Mouse (Mus musculus): Measurements from ENCODE around the gene Bcas3. TPM values are rescaled to one million over a fixed set of nuclear protein-coding genes. Genes with fewer than 3 reads are reported as not detected.

Bcas3 gene
- polyA plus RNA-seq, 1 experiment, result 17.0 TPM

DNA sequence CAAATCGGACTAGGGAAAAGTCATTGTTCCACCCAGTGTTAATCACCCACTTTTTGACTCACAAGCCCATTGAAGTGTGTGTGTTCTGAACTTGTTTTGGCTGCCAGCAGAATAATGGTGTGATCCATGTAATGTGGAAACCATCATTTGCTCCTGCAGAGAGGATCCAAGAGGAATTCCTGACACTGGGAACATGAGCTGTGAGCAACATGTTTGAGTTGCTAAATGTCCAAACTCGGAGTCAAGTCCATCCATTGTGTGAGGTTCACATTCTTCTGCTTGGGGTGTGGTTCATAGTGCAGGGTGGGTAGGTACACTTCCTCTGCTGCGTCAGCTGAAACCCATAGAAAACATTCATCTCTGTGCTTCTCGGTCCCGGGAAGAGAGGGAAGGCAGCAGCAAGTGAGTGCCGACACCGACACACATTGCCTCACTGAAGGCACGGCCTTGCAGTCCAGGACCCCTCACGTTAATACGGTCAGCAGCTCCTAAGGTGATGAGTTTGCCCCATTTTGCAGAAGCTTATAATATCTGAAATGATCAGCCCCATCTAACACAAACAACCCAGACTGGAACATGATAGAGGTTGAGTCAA, 320.0 kb downstream of the Bcas3 start:
- H3K27ac ChIP-seq (ENCODE audit: insufficient read depth, low read length), result no peak overlapping the region
- no peaks in the 10 kb centered on the region for H3K4me1 ChIP-seq (ENCODE audit: control insufficient read depth, insufficient read depth, low read length)
- H3K4me3 ChIP-seq (ENCODE audit: insufficient read depth, low read length), result no peak overlapping the region
- no peak for TF ChIP-seq CTCF (IDR thresholded peaks at IDR 0.05; ENCODE audit: borderline replicate concordance, insufficient read depth, low read length)

DNA sequence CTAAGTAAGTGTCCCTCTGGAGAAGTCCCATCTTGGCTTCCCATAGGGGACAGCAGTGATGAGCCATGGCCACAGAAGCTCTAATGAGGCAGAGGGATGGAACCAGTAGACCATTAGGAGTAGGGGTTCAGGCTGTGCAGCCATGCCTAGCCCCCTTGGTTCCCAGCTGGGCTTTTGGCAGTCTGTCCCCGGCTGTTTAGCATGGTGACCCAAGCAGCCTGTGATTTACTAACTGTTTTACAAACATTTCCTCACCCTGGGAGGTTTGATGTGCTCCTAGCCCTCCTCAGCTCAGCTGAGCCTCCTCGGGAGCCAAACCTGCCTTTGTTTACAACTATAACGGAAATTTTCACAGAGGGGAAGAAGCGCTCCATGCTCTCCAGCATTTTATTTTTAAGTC, 322.3 kb downstream of the Bcas3 start:
- H3K27ac ChIP-seq (ENCODE audit: insufficient read depth, low read length), result no peak overlapping the region
- TF ChIP-seq CTCF (IDR thresholded peaks at IDR 0.05; ENCODE audit: borderline replicate concordance, insufficient read depth, low read length), result no peak
- TF ChIP-seq POLR2A (IDR thresholded peaks at IDR 0.05; ENCODE audit: low read depth, low read length), result no peak
- no peaks in the 10 kb centered on the region for H3K4me1 ChIP-seq (ENCODE audit: control insufficient read depth, insufficient read depth, low read length)
- H3K4me3 ChIP-seq (ENCODE audit: insufficient read depth, low read length), result no peak overlapping the region

DNA sequence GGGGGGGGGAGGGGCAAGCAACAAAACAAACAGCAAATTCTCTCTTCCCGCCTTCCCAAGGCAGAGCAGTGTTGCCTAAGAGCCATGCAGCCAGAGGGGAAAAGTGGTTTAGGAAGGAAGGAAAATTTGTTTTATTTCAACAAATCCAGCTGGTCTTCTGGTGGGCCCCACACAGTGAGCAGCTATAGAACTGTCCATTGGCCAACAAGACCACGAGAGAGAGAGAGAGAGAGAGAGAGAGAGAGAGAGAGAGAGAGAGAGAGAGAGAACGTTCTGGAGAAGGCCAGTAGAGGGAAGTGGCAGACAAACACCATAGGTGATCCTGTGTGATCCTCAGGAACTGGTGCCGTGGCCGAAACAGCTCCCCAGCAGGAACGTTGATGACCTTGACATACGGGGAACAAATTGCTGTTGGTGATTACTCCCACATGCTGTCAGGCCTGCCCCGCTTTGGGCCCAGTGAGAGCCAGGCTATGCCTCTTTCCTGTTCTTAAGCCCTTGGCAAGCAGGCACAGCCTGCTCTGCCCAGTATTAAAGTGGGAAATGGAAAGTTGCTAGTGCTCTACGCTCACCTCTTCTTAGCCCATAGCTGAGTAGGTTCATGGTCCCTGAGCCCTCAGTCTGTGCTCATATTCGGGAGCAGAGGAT, 323.5 kb downstream of the Bcas3 start:
- no peak overlapping the region for H3K27ac ChIP-seq (ENCODE audit: insufficient read depth, low read length)
- TF ChIP-seq POLR2A (IDR thresholded peaks at IDR 0.05; ENCODE audit: low read depth, low read length) (no peak), CTCF (IDR thresholded peaks at IDR 0.05; ENCODE audit: borderline replicate concordance, insufficient read depth, low read length) (no peak)
- no peak overlapping the region for H3K4me3 ChIP-seq (ENCODE audit: insufficient read depth, low read length)
- H3K4me1 ChIP-seq (ENCODE audit: control insufficient read depth, insufficient read depth, low read length), result no peaks in the 10 kb centered on the region

DNA sequence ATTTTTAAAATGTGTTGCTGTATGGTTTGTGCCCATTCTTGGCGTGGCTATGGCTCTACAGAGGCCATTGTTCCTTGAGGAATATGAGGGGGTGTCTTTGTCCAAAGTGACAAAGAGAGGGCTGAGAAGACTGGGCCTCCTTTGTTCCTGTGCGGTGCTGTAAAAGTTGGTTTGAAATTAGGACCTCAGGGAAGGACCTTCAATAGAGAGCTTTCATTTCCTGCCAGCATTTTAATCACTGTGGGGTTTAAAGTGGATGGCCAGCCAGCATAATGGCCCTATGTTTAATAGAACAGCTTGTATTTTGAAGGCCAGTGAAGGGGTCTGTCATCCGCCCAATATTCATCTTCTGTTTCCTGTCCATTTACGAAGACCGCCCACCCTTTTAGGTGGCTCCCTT, 325.7 kb downstream of the Bcas3 start:
- no peak overlapping the region for H3K27ac ChIP-seq (ENCODE audit: insufficient read depth, low read length)
- no peak for TF ChIP-seq POLR2A (IDR thresholded peaks at IDR 0.05; ENCODE audit: low read depth, low read length)
- H3K4me1 ChIP-seq (ENCODE audit: control insufficient read depth, insufficient read depth, low read length), result no peaks in the 10 kb centered on the region
- H3K4me3 ChIP-seq (ENCODE audit: insufficient read depth, low read length), result no peak overlapping the region

DNA sequence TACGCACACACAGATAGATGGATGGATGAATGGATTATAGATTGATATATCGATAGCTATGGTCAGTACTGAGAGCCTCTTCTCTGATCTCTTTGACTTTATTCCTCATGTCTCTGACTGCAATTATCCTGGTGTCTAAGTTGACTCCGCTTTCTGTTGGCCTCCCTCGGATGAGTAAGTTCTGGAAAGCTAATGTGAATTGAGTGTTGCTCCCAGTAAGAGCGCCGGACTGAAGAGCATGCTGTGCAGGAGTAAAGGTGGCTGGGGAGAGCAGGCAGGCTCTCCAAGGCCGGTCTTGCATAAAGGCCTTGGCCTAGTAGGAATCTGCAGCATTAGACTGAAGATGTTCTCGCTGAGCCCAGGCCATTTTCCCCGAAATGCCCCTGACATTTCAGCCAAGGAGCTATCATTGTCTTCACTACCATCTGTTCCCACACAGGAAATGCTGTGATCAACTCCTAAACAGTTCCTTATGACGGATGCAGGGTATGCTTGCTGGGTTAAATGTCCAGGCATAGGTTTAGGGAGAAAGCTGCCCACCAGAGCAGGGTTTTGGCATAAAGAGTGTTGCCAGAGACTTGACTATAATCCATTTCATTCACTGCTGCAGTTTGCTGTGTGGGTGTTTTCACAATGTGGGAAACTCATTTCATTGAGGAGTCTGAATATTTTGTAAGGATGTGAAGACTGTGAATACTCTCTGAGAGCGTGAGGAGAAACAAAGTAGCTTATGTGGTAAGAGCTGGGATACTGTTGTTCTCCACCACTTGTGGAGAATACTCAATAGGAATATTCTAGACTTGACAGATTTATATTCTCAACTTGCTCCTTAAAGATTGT, 328.8 kb downstream of the Bcas3 start:
- Histone ChIP-seq H3K27ac (ENCODE audit: insufficient read depth, low read length) (no peak overlapping the region), H3K4me1 (ENCODE audit: control insufficient read depth, insufficient read depth, low read length) (no peaks in the 10 kb centered on the region; the same call in 1 of the 2 replicates), H3K4me3 (ENCODE audit: insufficient read depth, low read length) (no peak overlapping the region)
- TF ChIP-seq CTCF (IDR thresholded peaks at IDR 0.05; ENCODE audit: borderline replicate concordance, insufficient read depth, low read length) (no peak), POLR2A (IDR thresholded peaks at IDR 0.05; ENCODE audit: low read depth, low read length) (no peak)

DNA sequence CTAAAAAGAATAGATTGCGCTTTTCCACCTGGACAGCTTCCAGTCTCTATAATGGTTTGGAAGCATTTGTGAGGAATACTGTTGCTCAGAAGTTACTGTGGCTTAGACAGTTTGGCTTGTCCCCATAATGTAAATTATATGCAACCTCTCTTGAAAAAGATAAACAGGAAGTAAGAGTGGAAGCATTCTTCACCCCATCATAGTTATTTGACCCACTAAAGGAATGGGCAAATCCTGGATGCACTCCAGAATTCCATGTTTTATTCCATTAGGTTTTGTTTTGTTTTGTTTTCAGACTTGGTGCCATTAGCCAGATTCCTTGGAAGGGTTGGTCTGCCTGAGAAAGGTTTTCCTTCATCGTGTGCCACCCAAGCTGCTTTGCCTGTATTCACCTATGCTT, 332.0 kb downstream of the Bcas3 start:
- Histone ChIP-seq H3K4me3 (ENCODE audit: insufficient read depth, low read length) (no peak overlapping the region), H3K27ac (ENCODE audit: insufficient read depth, low read length) (no peak overlapping the region), H3K4me1 (ENCODE audit: control insufficient read depth, insufficient read depth, low read length) (no peaks in the 10 kb centered on the region; the same call in 1 of the 2 replicates)
- no peak for TF ChIP-seq CTCF (IDR thresholded peaks at IDR 0.05; ENCODE audit: borderline replicate concordance, insufficient read depth, low read length)
- TF ChIP-seq POLR2A (IDR thresholded peaks at IDR 0.05; ENCODE audit: low read depth, low read length), result no peak

DNA sequence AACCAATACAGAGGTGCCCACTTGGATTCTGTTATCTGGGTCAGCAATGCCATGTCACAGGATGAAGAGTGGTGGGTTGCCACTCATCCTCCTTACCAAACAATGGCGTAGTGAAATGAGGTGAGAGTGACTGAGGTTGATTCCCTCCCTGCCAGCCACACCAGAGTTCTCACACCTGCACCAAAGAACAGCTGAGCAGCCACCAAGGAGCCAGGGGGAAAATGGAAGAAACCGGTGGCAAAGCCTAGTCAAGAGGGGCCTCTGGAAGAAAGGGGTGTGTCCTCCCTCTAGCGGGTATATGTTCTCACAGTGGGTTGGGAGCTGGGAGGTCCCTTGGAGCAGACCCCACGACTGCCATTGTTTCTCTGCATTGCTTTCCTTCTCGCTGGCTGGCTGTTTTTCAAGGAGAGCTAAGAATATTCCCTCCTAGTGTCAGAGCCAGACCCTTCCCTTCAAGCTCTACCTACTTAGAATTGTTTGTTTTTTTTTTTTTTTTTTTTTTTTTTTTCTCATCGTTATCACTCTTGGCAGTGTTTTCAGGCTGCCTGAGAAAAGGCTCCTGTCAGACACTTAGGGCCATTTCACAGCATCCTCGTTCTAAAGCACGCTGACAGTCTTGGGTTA, 335.0 kb downstream of the Bcas3 start:
- TF ChIP-seq CTCF (IDR thresholded peaks at IDR 0.05; ENCODE audit: borderline replicate concordance, insufficient read depth, low read length) (no peak), POLR2A (IDR thresholded peaks at IDR 0.05; ENCODE audit: low read depth, low read length) (no peak)
- no peaks in the 10 kb centered on the region; the same call in 1 of the 2 replicates for H3K4me1 ChIP-seq (ENCODE audit: control insufficient read depth, insufficient read depth, low read length)
- no peak overlapping the region for H3K4me3 ChIP-seq (ENCODE audit: insufficient read depth, low read length)
- H3K27ac ChIP-seq (ENCODE audit: insufficient read depth, low read length), result no peak overlapping the region

DNA sequence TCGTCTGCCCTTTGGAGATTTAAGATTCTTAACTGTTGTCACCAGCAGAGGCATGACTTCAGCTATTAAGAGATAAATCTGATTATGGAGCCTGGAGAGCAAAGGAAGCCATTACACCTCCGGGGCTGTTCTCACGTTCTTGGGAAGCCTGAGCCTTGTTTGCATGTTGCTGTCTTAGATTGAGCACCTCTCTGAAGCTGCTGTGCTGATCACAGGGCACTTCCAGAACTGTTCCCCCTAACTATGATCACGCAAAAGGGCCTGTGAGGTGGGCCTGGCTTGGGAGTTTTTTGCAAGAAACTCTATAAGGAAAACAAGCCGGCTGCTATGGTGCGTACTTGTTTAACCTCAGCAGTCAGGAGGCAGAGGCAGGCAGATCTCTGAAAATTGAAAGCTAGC, 335.5 kb downstream of the Bcas3 start:
- TF ChIP-seq CTCF (IDR thresholded peaks at IDR 0.05; ENCODE audit: borderline replicate concordance, insufficient read depth, low read length) (no peak), POLR2A (IDR thresholded peaks at IDR 0.05; ENCODE audit: low read depth, low read length) (no peak)
- Histone ChIP-seq H3K27ac (ENCODE audit: insufficient read depth, low read length) (no peak overlapping the region), H3K4me3 (ENCODE audit: insufficient read depth, low read length) (no peak overlapping the region), H3K4me1 (ENCODE audit: control insufficient read depth, insufficient read depth, low read length) (no peaks in the 10 kb centered on the region; the same call in 1 of the 2 replicates)

DNA sequence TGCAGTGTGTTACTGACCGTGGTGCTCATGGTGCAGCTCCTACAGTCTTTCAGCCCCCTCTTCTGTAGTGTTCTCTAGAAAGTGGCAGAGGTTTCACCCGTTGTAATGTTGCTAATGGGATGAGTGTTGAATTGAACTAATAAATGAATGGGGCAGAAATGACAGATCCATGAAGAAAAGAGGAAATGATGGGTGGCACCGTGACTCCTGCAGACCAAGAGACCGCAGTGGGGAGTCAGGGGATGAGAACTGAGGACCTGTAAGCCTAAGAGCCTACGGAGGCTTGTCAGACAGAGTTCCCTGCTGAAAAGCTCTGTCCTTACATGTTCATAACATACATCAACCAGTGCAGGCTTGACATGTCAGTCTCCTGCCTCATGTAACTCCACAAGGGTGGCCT, 336.3 kb downstream of the Bcas3 start:
- Histone ChIP-seq H3K4me1 (ENCODE audit: control insufficient read depth, insufficient read depth, low read length) (no peaks in the 10 kb centered on the region; the same call in 1 of the 2 replicates), H3K4me3 (ENCODE audit: insufficient read depth, low read length) (no peak overlapping the region), H3K27ac (ENCODE audit: insufficient read depth, low read length) (no peak overlapping the region)
- no peak for TF ChIP-seq CTCF (IDR thresholded peaks at IDR 0.05; ENCODE audit: borderline replicate concordance, insufficient read depth, low read length)
- no peak for TF ChIP-seq POLR2A (IDR thresholded peaks at IDR 0.05; ENCODE audit: low read depth, low read length)
